Mouse (Mus musculus) olfactory bulb, adult 2 months (tissue): ENCODE measurements around the gene Mecr.

Source experiments
- CTCF ChIP-seq: fragments of 200-500 bp; IDR thresholded peaks from 2 replicates; pipeline ENCODE4 v1.5.1; 2012; ENCODE audit warnings: low read depth, mild to moderate bottlenecking, low read length, moderate library complexity; ENCODE audit not compliant: insufficient read depth
- POLR2A ChIP-seq: fragments of 200-500 bp; IDR thresholded peaks from 2 replicates; pipeline ENCODE4 v1.6.1; 2012; ENCODE audit warnings: mild to moderate bottlenecking, low read depth, low read length, moderate library complexity; ENCODE audit not compliant: insufficient read depth

GRCm38 (mm10) chr4:131818926-131819325 is 24.3 kb upstream of the Mecr start:
- TF ChIP-seq POLR2A = no peak
- TF ChIP-seq CTCF = no peak
